Mouse (Mus musculus) liver, adult 2 months (tissue): ENCODE data around the gene BC049352.

Experiments used
- CTCF ChIP-seq: fragments of 200-500 bp; IDR thresholded peaks from 2 replicates; pipeline ENCODE4 v1.5.1; 2011; ENCODE audit warnings: low read depth, low read length, control low read depth
- POLR2A ChIP-seq: fragments of 200-500 bp; IDR thresholded peaks from 2 replicates; pipeline ENCODE4 v1.6.1; 2011; ENCODE audit warnings: low read length, control low read depth; ENCODE audit not compliant: insufficient read depth; ENCODE audit errors: extremely low read depth

DNA sequence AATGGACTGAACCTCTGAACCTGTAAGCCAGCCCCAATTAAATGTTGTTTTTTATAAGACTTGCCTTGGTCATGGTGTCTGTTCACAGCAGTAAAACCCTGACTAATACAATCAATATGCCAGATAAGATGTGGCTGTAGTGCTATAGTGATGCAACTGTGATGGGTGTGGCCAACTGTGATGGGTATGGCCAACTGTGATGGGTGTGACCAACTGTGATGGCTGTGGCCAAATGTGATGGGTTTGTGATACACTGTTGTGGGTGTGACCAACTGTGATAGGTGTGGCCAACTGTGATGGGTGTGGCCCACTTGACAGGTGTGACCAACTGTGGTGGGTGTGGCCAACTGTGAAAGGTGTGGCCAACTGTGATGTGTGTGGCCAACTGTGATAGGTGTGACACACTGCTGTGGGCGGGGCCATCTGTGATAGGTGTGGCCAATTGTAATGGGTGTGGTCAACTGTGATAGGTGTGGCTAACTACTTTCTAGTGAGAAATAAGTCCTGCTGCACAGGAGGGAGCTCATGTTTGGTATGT is 10.7 kb upstream of the BC049352 start:
- TF ChIP-seq CTCF: no peak
- TF ChIP-seq POLR2A: no peak
